Mouse (Mus musculus) erythroid progenitor cell, adult 5-6 weeks (primary cell): ENCODE measurements around the gene Myo1h. TPM values are rescaled to one million over a fixed set of nuclear protein-coding genes. Genes with fewer than 3 reads are reported as not detected.

Experiments used
- ATAC-seq: replicated peaks from 2 replicates; pipeline ENCODE4 v1.8.0; 2016; ENCODE audit warnings: moderate number of reproducible peaks, mild to moderate bottlenecking, moderate TSS enrichment, inconsistent platforms; ENCODE audit not compliant: poor library complexity, low FRiP score, severe bottlenecking
- total RNA-seq, 2 experiments: library from RNA; stranded (forward) in 1 of 2; stranded (reverse) in 1 of 2; fragments of 150-400 nt in 1 of 2; fragments of 186-747, 209-891 nt in 1 of 2; gene quantifications; 2 replicates each; pipeline versions ENCODE4 v1.2.3 to v1.2.4; 2015 to 2017; ENCODE audit warnings: low replicate concordance in 2 of 2

Gene Myo1h
- total RNA-seq, 2 experiments from 2014 or later: not detected

- ATAC-seq: no peak
Measured at GRCm38 (mm10) chr5:114288396-114288795, 570 bp upstream of the Myo1h start.

GRCm38 (mm10) chr5:114290004-114290403 is 1.0 kb downstream of the Myo1h start:
- ATAC-seq: no peak

DNA sequence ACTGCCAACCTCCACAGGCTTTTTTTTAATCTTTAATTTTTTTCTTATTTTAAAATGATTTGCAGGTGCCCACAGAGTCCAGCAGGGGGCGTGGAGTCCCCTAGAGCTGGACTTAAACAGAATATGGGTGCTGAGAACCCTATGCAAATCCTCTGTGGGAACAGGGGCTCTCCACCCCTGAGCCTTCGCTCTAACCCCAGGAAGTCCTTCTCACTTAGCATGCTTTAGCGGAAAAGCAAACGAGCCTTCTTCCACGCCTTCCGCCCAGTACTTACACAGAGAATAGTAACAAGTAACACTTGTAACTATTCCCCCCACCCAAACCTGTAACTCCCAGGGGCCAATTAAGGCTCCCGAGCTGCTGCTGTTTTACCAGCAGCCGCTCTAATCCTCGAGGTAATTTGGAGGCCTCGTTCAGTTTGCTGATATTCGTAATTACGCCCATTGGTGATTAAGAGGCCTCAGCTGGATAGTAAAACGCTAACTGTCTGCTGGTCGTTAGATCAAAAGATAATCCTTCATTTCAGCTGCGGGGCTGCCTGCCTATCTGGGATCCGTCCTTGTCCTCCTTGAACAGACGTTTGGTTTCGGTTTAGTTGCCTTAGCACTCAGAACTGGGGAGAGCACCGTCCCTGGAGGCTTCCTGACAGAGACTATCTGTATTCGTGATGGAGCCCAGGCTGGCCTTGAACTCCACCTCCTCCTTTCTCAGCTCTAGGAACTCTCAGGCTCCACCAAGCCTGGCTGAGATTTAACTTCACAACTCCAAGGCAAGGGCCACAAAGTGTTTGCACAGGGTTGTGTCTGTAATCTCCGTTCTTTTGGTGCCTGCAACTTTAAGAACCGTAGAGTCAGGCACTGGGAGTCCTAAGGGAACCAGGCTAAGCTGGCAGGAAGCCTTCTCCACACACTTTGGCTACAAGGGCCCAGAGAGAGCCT is 8.0 kb downstream of the Myo1h start:
- ATAC-seq: no peak

- ATAC-seq: no peak
Measured at GRCm38 (mm10) chr5:114298212-114298894, 9.4 kb downstream of the Myo1h start.

GRCm38 (mm10) chr5:114299156-114299855 is 10.3 kb downstream of the Myo1h start:
- no peak for ATAC-seq

GRCm38 (mm10) chr5:114299883-114300610 is 11.1 kb downstream of the Myo1h start:
- no peak for ATAC-seq

DNA sequence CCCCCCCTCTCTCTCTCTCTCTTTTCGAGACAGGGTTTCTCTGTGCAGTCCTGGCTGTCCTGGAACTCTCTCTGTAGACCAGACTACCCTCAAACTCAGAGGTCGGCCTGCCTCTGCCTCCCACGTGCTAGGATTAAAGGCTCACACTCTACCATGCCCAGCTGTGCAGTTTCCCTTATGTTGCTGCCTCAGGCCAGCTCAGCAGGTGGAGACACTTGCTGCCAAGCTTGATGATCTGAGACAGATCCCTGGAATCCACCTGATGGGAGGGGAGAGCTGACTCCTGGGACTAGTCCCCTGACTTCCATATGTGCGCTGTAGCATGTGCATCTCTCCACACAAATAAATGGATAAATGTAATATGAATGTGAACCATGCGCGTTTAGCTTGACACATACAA is 14.2 kb downstream of the Myo1h start:
- ATAC-seq: no peak

DNA sequence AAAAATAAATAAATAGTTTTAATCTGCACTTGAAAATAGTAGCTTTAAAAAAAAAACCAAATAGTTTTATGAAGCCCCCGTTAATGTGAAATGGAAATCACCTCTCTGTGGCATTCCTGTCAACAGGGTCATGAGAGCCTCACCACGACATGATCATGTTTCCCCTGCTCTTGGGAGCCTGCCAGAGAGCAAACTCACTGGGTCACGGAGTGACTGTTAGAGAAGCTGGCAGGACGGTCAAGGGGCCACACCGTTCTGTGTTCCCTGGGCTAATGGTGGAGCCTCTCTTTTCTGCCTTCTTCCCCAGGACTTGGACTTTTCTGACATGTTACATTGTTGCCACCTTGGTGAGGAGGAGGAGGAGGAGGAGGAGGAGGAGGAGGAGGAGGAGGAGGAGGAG is 17.5 kb downstream of the Myo1h start:
- ATAC-seq: no peak

DNA sequence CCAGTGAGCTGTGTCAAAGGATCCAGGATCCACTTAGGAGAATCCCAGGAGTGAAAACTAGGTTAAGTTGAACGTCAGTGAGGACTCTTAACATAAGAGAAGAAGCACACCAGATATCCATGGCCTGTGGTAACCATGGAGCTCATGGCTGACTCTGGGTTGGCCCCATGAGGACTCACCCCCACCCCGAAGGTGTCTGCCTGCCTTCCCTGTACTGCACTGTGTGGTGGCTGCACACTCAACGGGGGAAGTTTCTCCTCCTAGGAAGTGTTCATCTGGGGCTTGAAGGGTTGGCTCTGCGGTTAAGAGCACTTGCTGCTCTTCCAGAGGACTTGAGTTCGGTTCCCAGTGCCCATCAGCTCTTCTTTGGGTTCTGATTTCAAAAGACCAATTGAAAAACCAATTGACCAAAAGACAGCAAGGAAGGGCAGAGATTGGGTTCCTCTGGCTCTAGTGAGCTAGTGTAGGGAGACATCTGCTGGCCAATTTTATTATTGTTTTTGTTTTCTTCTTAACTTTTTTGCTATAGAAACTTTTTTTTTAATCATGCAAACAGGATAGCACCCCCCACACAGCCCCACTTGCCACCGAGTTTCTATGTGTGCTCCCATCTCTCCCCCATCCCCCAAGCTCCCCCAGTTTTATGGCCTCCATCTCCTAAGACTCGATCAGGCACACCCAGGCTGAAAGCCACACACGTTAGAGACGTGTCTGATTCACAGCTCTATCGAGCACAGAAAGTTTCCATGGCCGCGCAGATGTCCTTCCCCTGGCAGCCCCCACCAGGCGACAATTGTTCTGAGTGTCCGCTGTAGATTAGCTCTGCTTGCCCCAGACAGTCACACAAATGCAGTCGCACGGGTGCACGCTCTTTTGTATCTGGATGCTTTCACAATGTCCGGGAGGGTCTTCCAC is 20.1 kb downstream of the Myo1h start:
- no peak for ATAC-seq

GRCm38 (mm10) chr5:114309680-114310036 is 20.7 kb downstream of the Myo1h start:
- ATAC-seq: no peak

DNA sequence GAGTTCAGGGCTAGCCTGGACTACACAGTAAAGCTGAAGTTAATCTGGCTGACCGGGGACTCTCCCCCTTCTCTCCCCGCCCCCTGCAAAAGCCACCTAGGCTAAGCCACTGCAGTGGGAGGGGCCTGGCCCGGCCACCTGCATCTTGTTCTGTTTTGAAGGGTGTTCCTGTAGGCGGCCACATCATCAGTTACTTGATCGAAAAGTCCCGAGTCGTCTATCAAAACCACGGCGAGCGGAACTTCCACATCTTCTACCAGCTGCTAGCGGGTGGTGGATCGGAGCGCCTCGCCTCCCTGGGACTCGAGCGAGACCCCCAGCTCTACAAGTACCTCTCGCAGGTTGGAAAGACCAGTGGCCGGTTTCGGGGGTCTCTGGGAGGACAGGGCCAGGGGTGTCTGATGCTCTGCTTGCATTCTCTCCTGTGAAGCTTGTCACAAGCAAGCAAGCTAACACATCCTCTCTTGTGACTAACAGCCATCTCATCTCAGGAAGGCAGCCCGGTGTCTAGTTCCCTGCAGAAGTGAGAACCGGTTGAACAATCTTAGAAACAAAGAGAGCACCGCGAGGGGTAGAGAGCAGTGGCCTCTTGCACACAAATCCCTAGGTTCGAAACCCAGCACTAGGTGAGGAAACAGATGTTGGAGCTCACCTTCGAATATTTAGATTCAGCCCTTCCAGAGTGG is 34.3 kb downstream of the Myo1h start:
- ATAC-seq: no peak

DNA sequence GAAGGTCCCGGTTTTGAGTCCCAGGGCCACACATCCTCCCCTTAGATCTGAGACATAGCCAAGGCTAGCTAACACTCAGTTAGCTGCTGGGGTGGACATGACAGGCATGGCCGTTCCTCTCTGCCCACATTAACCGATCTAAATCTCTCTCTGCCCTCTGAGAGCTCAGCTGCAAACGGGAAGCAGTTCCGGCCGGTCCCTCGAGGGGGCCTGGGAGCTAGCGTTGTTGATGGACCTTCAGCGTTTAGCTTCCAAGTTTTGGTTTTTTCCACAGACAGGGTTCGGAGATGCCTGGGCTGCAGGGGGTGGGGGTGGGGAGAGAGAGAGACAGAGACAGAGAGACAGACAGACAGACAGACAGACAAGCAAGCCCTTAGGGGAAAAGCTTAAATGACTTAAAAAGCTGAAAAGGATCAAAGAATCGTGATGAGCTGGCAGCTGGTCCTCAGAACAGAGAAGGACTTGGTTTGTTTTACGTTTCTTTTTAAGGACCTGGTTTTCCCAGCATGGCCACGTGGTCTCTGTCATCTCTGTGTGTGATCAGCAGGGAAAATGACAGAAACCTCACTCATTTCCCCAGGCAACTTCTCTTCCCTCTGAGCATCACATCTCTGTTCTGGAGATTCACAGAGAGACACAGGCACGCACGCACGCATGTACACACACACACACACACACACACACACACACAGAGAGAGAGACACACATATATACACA is 35.0 kb downstream of the Myo1h start:
- no peak for ATAC-seq

DNA sequence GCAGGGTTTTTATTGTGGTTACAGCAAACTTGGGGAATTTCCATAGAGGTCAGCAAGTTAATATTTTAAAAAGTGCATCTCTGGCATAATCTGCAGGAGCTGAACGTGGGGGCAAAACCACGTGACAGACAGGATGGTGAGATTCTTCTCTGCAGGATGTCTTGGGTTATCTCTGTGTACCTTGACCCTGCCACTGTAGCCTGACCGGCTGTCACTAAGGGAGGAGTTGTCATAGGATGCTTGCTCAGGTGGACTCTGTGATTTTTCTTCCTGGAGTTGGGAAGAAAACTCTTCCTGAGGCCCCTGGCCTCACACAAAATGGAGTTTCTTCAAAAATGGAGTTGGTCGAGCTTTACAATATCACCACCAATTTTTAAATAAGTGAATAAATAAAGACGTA is 54.0 kb downstream of the Myo1h start:
- no peak for ATAC-seq

- ATAC-seq: no peak
Measured at GRCm38 (mm10) chr5:114343612-114344011, 54.6 kb downstream of the Myo1h start.

- ATAC-seq: peak; percentile 57; the same call in 1 of the 2 replicates
Measured at GRCm38 (mm10) chr5:114345538-114345937, 56.6 kb downstream of the Myo1h start.

DNA sequence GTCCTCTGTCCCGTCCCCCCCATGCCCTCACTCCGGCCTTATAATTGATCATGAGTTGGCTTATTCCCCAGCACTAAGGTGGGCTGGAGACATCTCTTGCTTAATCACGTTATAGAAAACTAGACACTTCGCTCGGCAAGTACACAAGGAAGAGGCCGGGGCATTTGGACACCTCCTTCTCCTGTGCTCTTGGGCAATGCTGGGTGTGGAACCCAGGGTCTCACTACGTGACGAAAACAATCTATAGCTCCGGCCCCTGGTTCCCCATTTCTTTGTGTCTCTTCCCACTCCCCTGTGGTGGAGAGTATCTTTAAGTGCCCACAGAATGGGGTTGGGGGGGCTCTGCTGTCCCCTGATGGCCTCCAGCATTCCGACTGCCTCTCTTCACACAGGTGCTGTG is 58.0 kb downstream of the Myo1h start:
- no peak for ATAC-seq

GRCm38 (mm10) chr5:114351490-114351889 is 62.5 kb downstream of the Myo1h start:
- ATAC-seq: no peak
